Mouse (Mus musculus) G1E-ER4 (cell line): ENCODE data around the gene Gsn. TPM values are rescaled to one million over a fixed set of nuclear protein-coding genes. Genes with fewer than 3 reads are reported as not detected.

ENCODE experiments used
- GATA1 ChIP-seq: IDR thresholded peaks from one replicate; pipeline ENCODE4 v1.8.0; 2012; ENCODE audit warnings: low read length, inconsistent platforms
- polyA plus RNA-seq: library from polyadenylated mRNA; stranded (reverse); fragments of >175 nt; gene quantifications from 2 replicates; pipeline ENCODE4 v1.2.3, GENCODE M21; 2012

Gene Gsn
- polyA plus RNA-seq = 2.8 and 3.4 TPM in 2 replicates

DNA sequence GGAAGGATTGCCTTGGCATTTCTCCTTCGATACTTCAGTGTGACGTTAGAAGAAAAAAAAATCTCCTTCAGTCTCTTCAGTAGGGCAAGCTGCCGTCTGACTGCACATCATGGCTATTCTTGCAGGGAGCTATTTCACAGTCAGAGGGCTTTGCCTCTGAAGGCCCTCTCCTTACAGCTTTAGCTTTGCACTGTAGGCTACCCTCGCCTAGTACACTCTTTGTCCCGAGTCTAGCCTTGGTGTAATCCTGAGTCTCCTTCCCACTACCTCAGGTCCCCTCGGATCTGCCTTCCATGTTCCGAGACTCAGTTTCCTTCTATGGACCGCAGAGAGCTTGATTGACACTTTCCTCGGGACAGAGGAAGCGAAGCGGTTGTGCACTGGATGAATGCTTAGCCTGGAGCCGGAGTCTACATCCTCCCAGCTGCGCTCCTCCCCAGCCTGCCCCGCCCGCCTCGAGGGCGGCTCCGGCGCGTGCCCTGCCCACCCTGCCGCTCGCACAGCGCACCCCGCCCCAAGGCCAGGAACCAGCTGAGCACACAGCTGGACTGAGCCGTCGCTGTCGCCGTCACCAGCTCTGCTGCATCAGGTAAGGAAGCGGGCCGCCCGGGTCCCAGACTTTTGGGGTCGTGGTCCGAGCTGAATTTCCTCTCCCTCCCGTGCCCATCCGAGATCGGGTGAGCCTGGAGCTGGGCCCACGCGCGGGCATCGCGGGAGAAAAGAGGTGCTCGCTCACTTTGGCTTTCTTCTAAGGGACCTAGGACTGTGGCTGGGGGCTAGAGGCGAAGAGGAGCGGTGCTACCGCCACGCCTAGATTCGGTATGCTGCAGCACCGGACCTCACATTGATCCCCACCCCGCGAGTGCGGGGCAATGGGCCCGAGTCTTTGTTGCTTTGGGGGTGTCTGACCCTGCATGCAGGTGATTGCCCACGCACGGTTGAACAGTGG lies at the start of gene Gsn:
Gene Gsn (plus strand): TSS at position 496 of the 949 bp plus-strand sequence.
- TF ChIP-seq GATA1 = no peak

GRCm38 (mm10) chr2:35206761-35207160 lies 49.4 kb upstream of the Gsn start:
- TF ChIP-seq GATA1 = no peak

GRCm38 (mm10) chr2:35208054-35208453 lies 48.1 kb upstream of the Gsn start:
- TF ChIP-seq GATA1 = no peak

- no peak for TF ChIP-seq GATA1
These were observed 47.1 kb upstream of the Gsn start for GRCm38 (mm10) chr2:35208931-35209665.

GRCm38 (mm10) chr2:35211681-35212080 lies 44.5 kb upstream of the Gsn start:
- TF ChIP-seq GATA1 = no peak

GRCm38 (mm10) chr2:35213345-35213910 lies 42.8 kb upstream of the Gsn start:
- TF ChIP-seq GATA1 = no peak

DNA sequence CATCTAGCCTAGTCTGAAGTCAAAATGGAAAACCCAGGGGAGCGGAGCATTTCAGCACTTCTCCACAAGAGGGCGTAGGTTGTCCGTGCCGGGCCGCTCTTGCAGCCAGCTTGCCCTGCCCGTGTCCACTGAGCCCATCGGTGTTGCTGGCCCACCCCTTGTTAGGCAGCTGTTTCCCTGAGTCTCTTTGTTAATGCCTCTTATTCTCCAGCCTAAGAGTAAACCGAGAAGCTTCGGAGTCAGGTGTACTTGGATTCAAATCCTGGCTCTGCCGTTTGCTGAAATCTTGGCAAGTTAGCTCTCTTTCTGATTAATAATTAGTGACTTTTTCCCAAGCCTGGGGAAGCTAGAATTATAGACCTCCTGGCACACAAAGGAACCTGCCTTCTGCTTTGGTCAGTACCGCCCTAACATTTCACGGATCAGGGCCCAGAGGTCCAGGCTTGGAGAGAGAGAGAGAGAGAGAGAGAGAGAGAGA lies 41.3 kb upstream of the Gsn start:
- TF ChIP-seq GATA1 = no peak

DNA sequence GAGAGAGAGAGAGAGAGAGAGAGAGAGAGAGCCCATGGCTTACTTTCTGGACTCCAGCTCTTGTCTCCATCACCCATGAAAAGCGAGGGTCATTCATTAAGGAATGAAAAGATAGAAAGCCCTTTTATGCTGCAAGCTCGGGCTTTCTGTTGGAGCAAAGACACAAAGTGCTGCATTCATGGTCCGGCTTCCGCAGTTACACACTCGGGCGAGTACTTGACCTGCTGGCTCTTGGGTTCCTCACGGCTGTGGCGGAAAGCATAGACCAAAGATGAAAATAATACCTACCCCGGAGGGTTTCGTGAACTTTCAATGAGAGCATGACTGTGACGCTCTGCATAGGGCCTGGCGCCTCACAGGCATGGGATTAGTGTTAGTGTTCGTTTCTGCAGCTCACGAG lies 40.8 kb upstream of the Gsn start:
- TF ChIP-seq GATA1 = no peak

DNA sequence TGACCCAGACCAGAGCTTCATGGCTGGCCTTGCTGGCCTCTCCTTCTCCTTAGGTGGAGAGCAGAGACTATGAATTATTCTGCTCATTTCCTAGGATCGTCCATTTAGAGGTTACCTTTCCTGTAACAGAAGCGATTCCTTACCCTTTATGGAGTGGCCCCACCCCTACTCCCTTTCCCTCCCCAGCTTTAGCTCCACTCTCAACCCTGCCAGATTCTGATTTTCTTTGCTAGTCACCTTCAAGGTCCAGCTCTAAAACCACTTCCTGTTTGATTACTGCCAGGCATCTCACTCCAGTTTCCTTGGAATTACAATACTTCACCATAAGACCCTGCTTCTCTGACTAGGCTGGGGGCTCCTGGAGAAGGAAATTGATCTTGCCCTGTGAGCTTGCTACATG lies 39.5 kb upstream of the Gsn start:
- no peak for TF ChIP-seq GATA1

DNA sequence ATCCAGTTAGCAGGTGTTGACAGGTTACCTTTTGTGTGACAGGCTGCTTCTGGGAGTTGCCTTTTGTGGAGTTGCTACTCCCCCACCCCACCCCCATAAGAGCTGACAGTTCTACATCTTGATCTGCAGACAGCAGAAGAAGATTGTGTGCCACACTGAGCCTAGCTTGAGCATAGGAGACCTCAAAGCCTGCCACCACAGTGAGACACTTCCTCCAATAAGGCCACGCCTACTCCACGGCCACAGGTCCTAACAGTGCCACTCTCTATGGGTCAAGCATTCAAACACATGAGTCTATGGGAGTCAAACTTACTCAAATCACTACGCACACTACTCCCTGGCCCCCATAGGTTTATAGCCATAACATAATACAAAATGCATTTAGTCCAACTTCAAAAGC lies 37.4 kb upstream of the Gsn start:
- no peak for TF ChIP-seq GATA1

DNA sequence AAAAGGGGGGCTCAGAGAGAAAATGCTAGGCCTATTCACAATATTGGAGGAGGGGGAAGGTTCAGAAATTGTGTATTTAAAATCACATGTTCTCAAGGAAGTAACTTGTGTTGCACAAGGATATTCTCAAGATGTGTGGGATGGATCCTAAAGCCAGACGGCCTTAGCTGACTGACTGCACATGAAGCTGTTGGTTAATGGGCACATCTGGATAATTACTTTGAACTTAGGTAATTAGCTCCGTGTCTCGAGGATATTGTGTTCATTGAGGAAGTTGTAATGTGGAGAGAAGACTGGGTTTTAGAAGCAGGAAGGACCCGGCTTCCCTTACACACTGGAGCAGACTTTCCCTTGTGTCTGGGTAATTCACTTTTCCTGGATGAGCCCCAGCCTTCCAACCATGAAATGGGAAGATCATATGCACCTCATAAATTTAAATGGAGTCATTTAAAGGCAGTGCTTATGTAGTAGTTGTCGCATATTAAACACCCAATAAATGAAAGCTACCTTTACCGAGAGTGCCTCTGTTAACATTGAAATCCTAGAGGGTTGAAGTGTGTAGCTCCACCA lies 33.3 kb upstream of the Gsn start:
- TF ChIP-seq GATA1 = no peak

DNA sequence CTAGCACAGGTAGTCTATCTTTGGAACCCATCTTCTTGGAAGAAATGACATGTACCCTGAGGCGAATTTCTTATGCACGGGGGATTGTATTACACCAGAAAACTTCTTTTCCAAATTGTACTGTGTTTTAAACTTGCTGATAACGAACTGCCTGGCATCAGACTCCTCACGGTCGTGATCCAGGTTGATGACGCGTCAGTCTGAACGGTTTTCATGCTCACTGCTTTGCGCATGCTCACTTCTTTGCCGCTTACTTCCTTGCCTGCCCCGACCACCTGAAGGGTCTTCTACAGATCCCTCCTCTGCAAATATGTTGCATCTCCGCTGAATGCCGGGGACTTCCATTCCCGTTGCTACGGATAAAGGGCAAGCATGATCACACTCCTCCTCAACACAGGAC lies 31.9 kb upstream of the Gsn start:
- no peak for TF ChIP-seq GATA1

GRCm38 (mm10) chr2:35228145-35228544 lies 28.0 kb upstream of the Gsn start:
- TF ChIP-seq GATA1 = no peak

DNA sequence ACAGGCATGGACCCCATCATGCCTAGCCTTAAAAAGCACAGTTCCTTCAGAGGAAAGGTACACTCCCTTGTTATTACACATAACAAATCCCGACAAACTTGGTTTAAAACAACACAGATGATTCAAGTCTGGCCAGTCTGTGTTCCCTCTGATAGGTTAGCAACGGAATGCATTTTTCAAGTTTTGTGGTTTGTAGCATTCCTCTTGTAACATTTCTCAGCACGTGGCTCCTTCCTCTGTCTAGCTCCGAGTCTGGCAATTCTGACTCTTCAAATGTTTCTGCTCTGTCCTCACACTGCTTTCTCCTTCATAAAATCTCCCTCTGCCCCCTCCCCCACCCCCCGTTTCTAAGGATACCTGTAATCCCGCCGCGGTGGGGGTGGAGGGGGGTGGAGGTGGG lies 26.0 kb upstream of the Gsn start:
- no peak for TF ChIP-seq GATA1

DNA sequence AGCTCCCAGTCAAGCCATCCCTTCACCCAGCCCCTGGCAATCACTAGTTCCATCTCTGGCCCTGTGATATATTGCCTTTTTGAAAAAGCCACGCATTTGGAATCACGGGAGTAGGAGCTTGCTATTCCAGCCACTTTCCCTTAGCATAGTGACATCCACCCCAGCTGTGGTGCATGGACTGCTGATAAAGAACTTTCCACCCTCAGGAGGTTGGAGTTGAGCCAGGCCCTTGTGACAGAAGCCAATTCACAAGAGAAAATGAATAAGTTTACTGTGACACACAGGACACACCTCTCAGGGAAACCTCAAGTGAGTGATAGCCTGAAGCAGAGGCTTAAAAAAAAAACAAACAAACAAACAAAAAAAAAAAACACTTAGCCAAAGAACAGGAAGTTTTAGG lies 24.3 kb upstream of the Gsn start:
- no peak for TF ChIP-seq GATA1
